Mouse (Mus musculus) T-cell, adult 66 days (primary cell): ENCODE data around the gene Vmn2r33. TPM values are rescaled to one million over a fixed set of nuclear protein-coding genes. Genes with fewer than 3 reads are reported as not detected.

ENCODE experiments used
- total RNA-seq, 2 experiments: library from RNA; stranded (reverse); gene quantifications; 3 replicates in 1 of 2; 4 replicates in 1 of 2; pipeline ENCODE4 v1.2.4; 2023

Gene Vmn2r33
- not detected for total RNA-seq

GRCm38 (mm10) chr7:7566686-7567085 is at the start of gene Vmn2r33:
Vmn2r33 (minus strand) TSS chr7:7566786.

Other genes with a start within 250 kb of the Vmn2r33 start
- gene Vmn2r30, start 229.2 kb downstream of the Vmn2r33 start, total RNA-seq = not detected
- gene Gm45783, start 192.2 kb downstream of the Vmn2r33 start, total RNA-seq = not detected
- not detected for gene Vmn2r31, start 167.1 kb downstream of the Vmn2r33 start, total RNA-seq
- gene Vmn2r32, start 86.8 kb downstream of the Vmn2r33 start, total RNA-seq = not detected
- not detected for gene Vmn2r34, start 122.7 kb upstream of the Vmn2r33 start, total RNA-seq